Mouse (Mus musculus): ENCODE results near the gene Ncbp1. TPM values are rescaled to one million over a fixed set of nuclear protein-coding genes. Genes with fewer than 3 reads are reported as not detected.
"Not testable (repeated sequence)": the region's sequence is repeated elsewhere in the genome, so short reads cannot be mapped to it uniquely, and the experiment has no call there.

The Ncbp1 gene
- polyA plus RNA-seq, 1 experiment from 2014 or later, result 65.6 TPM

DNA sequence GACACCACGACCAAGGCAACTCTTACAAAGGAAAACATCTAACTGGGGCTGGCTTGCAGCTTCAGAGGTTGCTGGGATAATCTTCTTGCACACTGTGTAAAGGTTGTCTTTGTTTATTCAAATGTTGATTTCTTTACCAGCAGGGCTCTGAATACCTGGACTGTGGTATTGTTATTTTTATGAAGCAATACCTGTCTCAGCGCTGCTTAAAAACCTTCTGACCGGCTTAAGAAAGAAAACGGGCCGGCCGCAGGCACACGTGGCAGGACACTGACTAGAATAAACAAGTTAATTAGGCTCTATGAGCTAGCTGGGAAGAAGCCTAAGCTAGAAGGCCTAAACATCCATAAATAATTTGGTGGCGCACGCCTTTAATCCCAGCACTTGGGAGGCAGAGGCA lies 47.5 kb downstream of the Ncbp1 start:
- Histone ChIP-seq H3K27me3 (replicated peaks) (no peaks in the 10 kb centered on the region), H3K27ac (no peak overlapping the region), H3K36me3 (peaks cover 31% of the 10 kb centered on the region), H3K9me3 (no peaks in the 10 kb centered on the region), H3K4me3 (replicated peaks) (no peak overlapping the region), H3K4me2 (replicated peaks) (no peak overlapping the region), H3K9ac (no peak overlapping the region), H3K4me1 (replicated peaks) (no peaks in the 10 kb centered on the region)
- 71% methylated on average over 9 of the region's 9 CpGs for WGBS
- no peak for ATAC-seq

- H3K27me3 ChIP-seq (replicated peaks), result no peaks in the 10 kb centered on the region
- no peak overlapping the region for H3K9ac ChIP-seq
- WGBS, result 79% methylated on average over 3 of the region's 3 CpGs
- no peak overlapping the region for H3K4me2 ChIP-seq (replicated peaks)
- no peaks in the 10 kb centered on the region for H3K9me3 ChIP-seq
- H3K4me3 ChIP-seq (replicated peaks), result no peak overlapping the region
- no peak for ATAC-seq
- no peak overlapping the region for H3K27ac ChIP-seq
- H3K4me1 ChIP-seq (replicated peaks), result no peaks in the 10 kb centered on the region
- H3K36me3 ChIP-seq, result peaks cover 31% of the 10 kb centered on the region
These were observed 48.1 kb downstream of the Ncbp1 start for GRCm38 (mm10) chr4:46186466-46186865.

DNA sequence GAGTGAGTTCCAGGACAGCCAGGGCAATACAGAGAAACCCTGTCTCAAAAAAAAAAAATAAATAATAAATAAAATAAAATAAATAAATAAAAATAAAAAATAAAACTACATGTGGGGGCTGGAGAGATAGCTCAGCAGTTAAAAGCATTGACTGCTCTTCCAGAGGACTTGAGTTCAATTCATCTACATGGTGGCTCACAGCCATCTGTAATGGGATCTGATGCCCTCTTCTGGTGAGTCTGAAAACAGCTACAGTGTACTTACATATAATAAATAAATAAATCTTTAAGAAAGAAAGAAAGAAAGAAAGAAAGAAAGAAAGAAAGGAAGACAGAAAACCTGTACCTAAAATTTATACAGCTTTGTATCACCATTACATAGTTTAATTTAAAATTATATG lies 53.6 kb downstream of the Ncbp1 start:
- not testable (repeated sequence) for H3K9me3 ChIP-seq; H3K27me3 ChIP-seq (replicated peaks); H3K4me2 ChIP-seq (replicated peaks); H3K4me1 ChIP-seq (replicated peaks); H3K27ac ChIP-seq; H3K9ac ChIP-seq; ATAC-seq; H3K4me3 ChIP-seq (replicated peaks)
- H3K36me3 ChIP-seq, result peaks cover 12% of the 10 kb centered on the region; the same call in 1 of the 2 replicates

GRCm38 (mm10) chr4:46195781-46196487 lies 57.5 kb downstream of the Ncbp1 start, which contains the start of gene Xpa:
Xpa (minus strand) TSS chr4:46196311.
- no peaks in the 10 kb centered on the region for H3K36me3 ChIP-seq
- H3K9ac ChIP-seq, result peak within 1 kb of the TSS; percentile 79
- WGBS, result under 1% methylated on average over 70 of the region's 70 CpGs
- ATAC-seq, result peak; percentile 97
- H3K4me3 ChIP-seq (replicated peaks), result peak within 1 kb of the TSS; percentile 73
- peaks cover 8% of the 10 kb centered on the region for H3K4me1 ChIP-seq (replicated peaks)
- no peaks in the 10 kb centered on the region for H3K9me3 ChIP-seq
- no peaks in the 10 kb centered on the region for H3K27me3 ChIP-seq (replicated peaks)
- peak within 1 kb of the TSS; percentile 56 for H3K4me2 ChIP-seq (replicated peaks)
- H3K27ac ChIP-seq, result peak within 1 kb of the TSS; percentile 69

DNA sequence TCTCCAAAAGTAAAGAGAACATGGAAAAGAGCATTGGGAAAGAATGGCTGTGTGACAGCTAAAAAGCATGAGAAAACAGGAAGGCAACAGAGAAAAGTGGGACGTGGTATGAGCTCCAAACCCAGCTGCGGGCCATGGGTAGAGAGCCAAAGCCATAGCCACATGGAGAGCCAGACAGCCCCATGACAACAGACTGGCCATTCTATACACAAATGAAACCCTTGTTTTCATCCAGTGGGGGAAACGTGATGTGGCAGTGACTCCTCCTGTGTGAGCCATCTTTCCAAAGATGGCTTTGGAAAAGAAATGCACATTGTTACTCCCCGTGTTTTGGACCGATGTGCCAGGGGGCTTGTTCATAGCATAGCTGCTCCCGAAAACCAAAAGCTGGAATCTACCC lies 58.1 kb downstream of the Ncbp1 start:
- H3K36me3 ChIP-seq, result no peaks in the 10 kb centered on the region
- H3K4me2 ChIP-seq (replicated peaks), result peak overlapping the region; percentile 56
- no peaks in the 10 kb centered on the region for H3K9me3 ChIP-seq
- peak overlapping the region; percentile 73 for H3K4me3 ChIP-seq (replicated peaks)
- WGBS, result 46% methylated on average over 6 of the region's 6 CpGs
- peaks cover 8% of the 10 kb centered on the region for H3K4me1 ChIP-seq (replicated peaks)
- H3K9ac ChIP-seq, result no peak overlapping the region; the same call in 1 of the 2 replicates
- no peaks in the 10 kb centered on the region for H3K27me3 ChIP-seq (replicated peaks)
- no peak overlapping the region for H3K27ac ChIP-seq
- peak; percentile 16 for ATAC-seq

GRCm38 (mm10) chr4:46198064-46198463 lies 59.7 kb downstream of the Ncbp1 start:
- 71% methylated on average over 5 of the region's 5 CpGs for WGBS
- no peak for ATAC-seq
- H3K27ac ChIP-seq, result no peak overlapping the region

DNA sequence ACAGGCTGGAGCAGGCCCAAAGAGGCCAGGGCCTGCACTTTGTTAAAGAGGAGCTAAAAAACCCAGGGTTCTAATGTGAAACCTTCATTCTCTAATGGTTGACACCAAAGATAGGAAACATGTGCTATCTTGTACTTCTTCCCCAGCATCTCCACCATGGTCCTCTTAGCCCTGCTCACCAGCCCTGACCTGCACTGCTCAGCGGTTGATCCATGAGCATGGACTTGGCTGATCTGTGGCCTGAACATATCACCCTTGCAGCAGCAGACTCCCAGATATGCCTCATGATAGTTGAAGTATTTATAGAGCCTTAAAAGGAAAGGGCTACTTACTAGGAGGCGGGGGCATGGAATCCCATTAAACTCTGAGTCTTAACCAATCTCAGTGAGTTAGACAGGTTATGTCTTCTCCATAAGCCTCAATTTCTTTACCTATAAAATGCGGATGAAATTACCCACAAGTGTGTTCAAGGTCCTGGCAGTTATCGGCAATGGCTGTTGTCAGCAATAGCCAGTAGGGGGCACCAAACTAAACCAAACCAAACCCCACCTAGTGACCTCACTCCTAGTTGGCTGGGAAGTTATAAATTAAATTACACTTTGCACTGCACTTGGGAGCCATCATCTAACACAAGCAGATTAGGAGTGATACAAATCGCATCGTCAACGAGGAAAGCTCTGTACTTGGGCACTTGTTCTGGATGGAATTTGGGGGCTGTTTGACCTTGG lies 63.6 kb downstream of the Ncbp1 start:
- WGBS, result 9% methylated on average over 7 of the region's 7 CpGs
- Histone ChIP-seq H3K4me3 (replicated peaks) (peak overlapping the region; percentile 24; the same call in 1 of the 2 replicates), H3K4me1 (replicated peaks) (peaks cover 7% of the 10 kb centered on the region), H3K4me2 (replicated peaks) (peak overlapping the region; percentile 62), H3K9me3 (no peaks in the 10 kb centered on the region), H3K9ac (peak overlapping the region; percentile 20; the same call in 1 of the 2 replicates), H3K27ac (no peak overlapping the region), H3K27me3 (replicated peaks) (peaks cover 5% of the 10 kb centered on the region; the same call in 1 of the 2 replicates), H3K36me3 (no peaks in the 10 kb centered on the region)
- peak; percentile 82 for ATAC-seq

More at GRCm38 (mm10) chr4:46198064-46198463, 59.7 kb downstream of the Ncbp1 start:
- H3K4me2 ChIP-seq (replicated peaks), result no peak overlapping the region
- no peak overlapping the region for H3K9ac ChIP-seq
- peaks cover 16% of the 10 kb centered on the region for H3K4me1 ChIP-seq (replicated peaks)
- no peaks in the 10 kb centered on the region for H3K36me3 ChIP-seq
- H3K27me3 ChIP-seq (replicated peaks), result peaks cover 5% of the 10 kb centered on the region; the same call in 1 of the 2 replicates
- no peaks in the 10 kb centered on the region for H3K9me3 ChIP-seq
- H3K4me3 ChIP-seq (replicated peaks), result no peak overlapping the region

DNA sequence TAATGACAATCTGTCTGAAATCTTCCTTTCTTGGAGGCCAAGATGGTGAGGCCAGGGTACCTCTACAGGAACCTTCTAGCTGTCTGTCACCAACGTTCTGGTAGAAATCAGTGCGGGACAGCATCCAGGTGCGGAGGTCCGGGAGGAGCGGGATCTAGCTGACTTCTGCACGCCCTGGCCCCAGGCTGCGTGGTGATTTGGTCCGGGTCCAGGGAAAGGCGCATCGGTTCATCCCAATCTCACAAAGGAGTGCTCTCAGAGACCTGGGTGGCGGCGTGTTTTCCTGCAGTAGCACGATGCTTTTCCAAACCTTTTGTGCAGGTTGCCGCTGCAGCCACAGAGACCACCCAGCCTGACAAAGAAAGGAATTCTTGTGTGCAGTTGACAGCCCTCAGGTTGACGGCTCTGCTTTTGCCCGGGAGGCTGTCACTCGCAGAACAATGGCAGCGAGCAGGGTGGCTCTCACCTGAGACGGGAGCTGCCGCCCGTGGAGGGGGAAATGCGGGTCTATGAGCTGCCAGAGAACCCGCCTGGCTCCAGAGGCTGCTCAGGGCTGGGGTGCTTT lies 64.2 kb downstream of the Ncbp1 start:
- ATAC-seq, result peak; percentile 43; the same call in 1 of the 2 replicates
- H3K9ac ChIP-seq, result peak overlapping the region; percentile 20; the same call in 1 of the 2 replicates
- peak overlapping the region; percentile 62 for H3K4me2 ChIP-seq (replicated peaks)
- no peak overlapping the region for H3K27ac ChIP-seq
- H3K36me3 ChIP-seq, result no peaks in the 10 kb centered on the region
- H3K4me1 ChIP-seq (replicated peaks), result peaks cover 7% of the 10 kb centered on the region
- H3K27me3 ChIP-seq (replicated peaks), result peaks cover 5% of the 10 kb centered on the region; the same call in 1 of the 2 replicates
- WGBS, result 12% methylated on average over 23 of the region's 23 CpGs
- H3K4me3 ChIP-seq (replicated peaks), result peak overlapping the region; percentile 24; the same call in 1 of the 2 replicates
- no peaks in the 10 kb centered on the region for H3K9me3 ChIP-seq

GRCm38 (mm10) chr4:46221090-46221489 lies 82.7 kb downstream of the Ncbp1 start:
- Histone ChIP-seq H3K4me3 (replicated peaks) (no peak overlapping the region), H3K4me1 (replicated peaks) (peaks cover 3% of the 10 kb centered on the region), H3K9me3 (no peaks in the 10 kb centered on the region), H3K4me2 (replicated peaks) (no peak overlapping the region), H3K27me3 (replicated peaks) (no peaks in the 10 kb centered on the region), H3K9ac (no peak overlapping the region), H3K36me3 (no peaks in the 10 kb centered on the region), H3K27ac (no peak overlapping the region)
- 0 out of 2 replicates have a peak, but pooled peaks have one; percentile 48 for ATAC-seq
- 83% methylated on average over 3 of the region's 3 CpGs for WGBS

Other genes with a start within 250 kb of the Ncbp1 start
- 0.06 and 0.14 TPM in 2 replicates for gene Ccdc180, start 248.3 kb upstream of the Ncbp1 start, polyA plus RNA-seq (2015; fragmentation: Nextera tagmentation; extraction: Ambion mirVana)
- 27.1 and 29.0 TPM in 2 replicates for gene Tdrd7, start 173.3 kb upstream of the Ncbp1 start, polyA plus RNA-seq (2015; fragmentation: Nextera tagmentation; extraction: Ambion mirVana)
- gene Tmod1, start 99.7 kb upstream of the Ncbp1 start, polyA plus RNA-seq (2015; fragmentation: Nextera tagmentation; extraction: Ambion mirVana), result 3.2 and 3.3 TPM in 2 replicates
- 29.3 and 30.9 TPM in 2 replicates for gene Tstd2, start 81 bp downstream of the Ncbp1 start, polyA plus RNA-seq (2015; fragmentation: Nextera tagmentation; extraction: Ambion mirVana)
- 18.3 and 18.4 TPM in 2 replicates for gene Xpa, start 57.7 kb downstream of the Ncbp1 start, polyA plus RNA-seq (2015; fragmentation: Nextera tagmentation; extraction: Ambion mirVana)
- not detected in 2 replicates for gene Foxe1, start 205.0 kb downstream of the Ncbp1 start, polyA plus RNA-seq (2015; fragmentation: Nextera tagmentation; extraction: Ambion mirVana)